Mouse (Mus musculus): ENCODE results near the gene Glo1. TPM values are rescaled to one million over a fixed set of nuclear protein-coding genes. Genes with fewer than 3 reads are reported as not detected.

Gene Glo1
- polyA plus RNA-seq, 1 experiment = 42.2 TPM

DNA sequence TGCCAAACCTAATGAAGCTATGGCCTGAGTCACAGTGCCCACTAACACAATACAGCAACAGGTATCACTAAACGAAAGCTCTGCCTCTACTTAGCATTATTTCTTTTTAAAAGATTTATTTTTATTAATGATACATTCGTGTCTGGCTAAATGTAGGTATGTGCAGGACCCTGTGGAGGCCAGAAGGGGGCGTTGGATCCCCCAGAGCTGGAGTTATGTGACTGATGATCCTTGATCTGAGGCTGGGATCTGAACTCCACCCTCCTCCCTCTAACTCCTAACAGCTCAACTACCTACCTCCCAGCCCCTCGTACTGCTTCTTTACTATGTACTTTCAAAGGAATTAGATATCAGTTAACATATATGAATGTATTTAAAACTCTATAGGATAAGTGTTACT is 5.2 kb downstream of the Glo1 start:
- TF ChIP-seq GATA1 (IDR thresholded peaks at IDR 0.05; ENCODE audit: low read length) = no peak

- TF ChIP-seq GATA1 (IDR thresholded peaks at IDR 0.05; ENCODE audit: low read length) = no peak
Observed at GRCm38 (mm10) chr17:30620548-30620947, 6.1 kb downstream of the Glo1 start.

DNA sequence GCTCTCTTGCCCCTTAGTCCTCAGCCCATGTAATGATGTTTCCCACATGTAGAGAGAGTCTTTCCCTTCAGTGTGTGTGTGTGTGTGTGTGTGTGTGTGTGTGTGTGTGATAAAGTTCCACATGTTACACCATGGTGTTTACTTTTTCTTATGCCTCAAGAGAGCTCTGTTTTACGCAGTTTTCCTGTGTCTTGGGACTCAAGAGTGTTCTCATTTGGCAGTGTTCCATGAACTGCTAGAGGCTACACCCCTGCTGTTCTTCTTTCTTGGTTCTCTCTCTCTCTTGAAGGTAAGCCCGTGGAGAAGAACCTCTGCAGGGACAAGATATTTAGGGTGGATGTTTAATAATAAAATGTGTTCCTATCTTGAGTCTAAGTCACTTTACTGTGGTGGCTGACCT is 7.5 kb downstream of the Glo1 start:
- TF ChIP-seq GATA1 (IDR thresholded peaks at IDR 0.05; ENCODE audit: low read length) = no peak

- TF ChIP-seq GATA1 (IDR thresholded peaks at IDR 0.05; ENCODE audit: low read length) = no peak
Observed at GRCm38 (mm10) chr17:30618136-30618891, 8.4 kb downstream of the Glo1 start.

DNA sequence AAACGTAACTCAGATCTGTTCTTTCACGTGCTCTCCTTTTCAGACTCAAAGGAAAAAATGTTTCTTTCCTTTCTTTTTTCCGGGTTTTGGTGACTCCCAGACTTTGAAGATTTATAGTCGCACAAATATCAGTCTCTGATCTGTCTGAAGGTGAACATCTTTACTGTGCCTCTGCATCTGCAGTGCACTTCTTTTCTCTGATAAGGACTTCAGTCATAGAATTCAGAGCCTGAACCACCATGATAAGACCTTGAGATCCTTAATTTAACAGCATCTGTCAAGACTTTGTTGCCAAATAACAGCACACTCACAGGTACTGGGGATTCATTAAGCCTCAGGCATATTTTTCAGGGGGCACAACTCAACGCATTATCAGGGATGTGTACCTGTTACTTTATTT is 10.5 kb downstream of the Glo1 start:
- peak; percentile 63 for TF ChIP-seq GATA1 (IDR thresholded peaks at IDR 0.05; ENCODE audit: low read length)

DNA sequence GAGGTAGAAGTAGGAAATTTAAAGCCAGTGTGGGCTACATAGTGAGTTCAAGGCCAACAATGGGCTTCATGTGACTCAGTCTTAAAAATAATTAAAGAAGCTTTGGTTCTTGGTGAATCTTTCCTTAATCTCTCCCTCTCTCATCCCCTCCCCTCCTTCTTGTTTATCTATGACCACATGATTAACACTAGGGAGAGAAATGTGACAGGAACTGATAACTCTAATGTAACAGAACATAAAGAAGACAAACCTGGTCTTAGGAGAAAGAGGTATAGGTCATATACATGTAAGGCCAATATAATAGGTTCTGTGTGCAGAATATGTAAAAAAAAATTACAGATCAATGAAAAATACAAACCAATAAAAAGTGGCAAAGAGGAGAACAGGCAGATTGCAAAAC is 13.3 kb downstream of the Glo1 start:
- peak; percentile 80 for TF ChIP-seq GATA1 (IDR thresholded peaks at IDR 0.05; ENCODE audit: low read length)

DNA sequence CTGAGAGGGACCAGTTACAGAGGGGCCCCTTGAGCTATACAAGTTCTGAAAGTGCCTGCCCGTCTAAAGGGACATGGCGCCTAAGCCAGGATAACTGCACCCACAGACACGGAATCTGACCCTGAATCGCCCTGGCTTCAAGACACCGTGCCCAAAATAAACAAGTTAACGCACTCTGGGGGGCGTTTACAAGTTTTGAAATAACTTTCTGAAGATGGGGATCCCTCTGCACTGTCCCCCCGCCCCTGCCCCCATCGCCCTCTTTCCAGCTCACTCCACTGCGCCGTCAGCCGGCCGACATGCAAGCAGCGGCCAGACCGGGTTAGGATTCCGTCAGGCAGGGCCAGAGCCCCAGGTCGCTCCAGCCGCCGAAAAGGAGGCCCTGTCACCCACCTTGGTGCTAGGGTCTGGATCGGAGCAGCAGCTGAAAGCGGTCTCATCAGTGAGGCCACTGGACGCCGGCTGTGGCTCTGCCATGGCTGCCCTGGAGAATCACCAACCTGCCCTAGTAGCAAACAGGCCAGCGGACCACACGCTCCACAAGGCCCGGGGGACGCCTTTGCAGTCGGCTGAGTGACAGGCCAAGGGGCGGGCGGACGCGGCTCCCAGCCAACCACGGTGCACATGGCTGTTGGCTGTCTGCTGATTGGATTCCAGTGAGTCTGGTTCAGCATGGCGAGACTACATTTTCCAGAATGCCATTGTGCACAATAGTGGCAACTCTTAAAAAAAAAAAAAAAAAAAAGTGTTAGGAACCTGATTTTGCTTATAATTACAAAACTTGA is 14.4 kb downstream of the Glo1 start:
- TF ChIP-seq GATA1 (IDR thresholded peaks at IDR 0.05; ENCODE audit: low read length) = no peak

GRCm38 (mm10) chr17:30611221-30612074 is 15.2 kb downstream of the Glo1 start:
- no peak for TF ChIP-seq GATA1 (IDR thresholded peaks at IDR 0.05; ENCODE audit: low read length)

- no peak for TF ChIP-seq GATA1 (IDR thresholded peaks at IDR 0.05; ENCODE audit: low read length)
Observed at GRCm38 (mm10) chr17:30610739-30611138, 15.9 kb downstream of the Glo1 start.

DNA sequence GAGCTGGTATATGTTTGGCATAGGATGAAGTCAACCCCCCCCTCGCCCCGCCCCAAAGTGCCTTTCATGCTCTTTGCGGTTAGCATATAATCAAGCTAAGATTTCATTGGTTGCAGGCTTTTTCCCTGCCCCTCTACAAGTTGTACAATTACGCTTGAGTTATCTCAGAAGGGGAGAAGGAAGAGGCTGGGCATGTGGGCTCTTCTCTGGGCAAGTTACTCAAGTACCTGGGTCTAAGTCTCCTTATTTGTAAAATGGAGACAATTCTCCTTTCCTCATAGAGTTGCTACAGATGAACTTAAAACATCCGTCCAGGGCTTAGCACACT is 16.7 kb downstream of the Glo1 start:
- TF ChIP-seq GATA1 (IDR thresholded peaks at IDR 0.05; ENCODE audit: low read length) = no peak

DNA sequence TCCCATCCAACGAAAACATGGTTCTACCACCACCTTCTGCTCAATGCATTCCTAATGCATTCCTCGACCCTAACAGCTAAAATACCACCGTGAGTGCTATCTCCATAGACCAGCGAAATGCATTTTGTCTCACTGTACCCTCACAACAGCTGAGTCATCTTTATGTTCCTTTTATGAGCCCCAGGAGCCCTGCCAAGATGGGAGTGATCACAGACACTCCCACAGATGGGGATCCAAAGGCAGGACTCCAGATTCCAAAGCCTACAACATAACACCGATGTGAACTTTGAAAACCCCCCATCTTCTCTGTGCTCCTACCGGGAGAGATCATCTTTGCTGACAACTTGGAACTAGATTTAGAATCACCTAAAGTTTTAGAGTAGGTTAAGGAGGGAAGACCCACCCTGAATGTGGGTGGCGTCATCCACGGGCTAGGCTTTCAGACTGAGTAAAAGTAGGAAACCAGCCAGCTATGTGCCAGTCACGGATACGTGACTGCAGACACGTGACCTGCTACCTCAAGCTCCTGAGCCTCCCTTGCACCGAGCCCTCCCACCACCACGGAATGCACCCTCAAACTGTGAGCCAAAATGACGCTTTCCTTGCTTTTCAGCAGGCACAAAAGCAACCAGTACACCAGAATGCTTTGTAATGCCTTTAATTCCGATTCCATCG is 17.2 kb downstream of the Glo1 start:
- TF ChIP-seq GATA1 (IDR thresholded peaks at IDR 0.05; ENCODE audit: low read length) = no peak

- no peak for TF ChIP-seq GATA1 (IDR thresholded peaks at IDR 0.05; ENCODE audit: low read length)
Observed at GRCm38 (mm10) chr17:30607909-30608495, 18.7 kb downstream of the Glo1 start.

GRCm38 (mm10) chr17:30607330-30607729 is 19.3 kb downstream of the Glo1 start:
- no peak for TF ChIP-seq GATA1 (IDR thresholded peaks at IDR 0.05; ENCODE audit: low read length)

DNA sequence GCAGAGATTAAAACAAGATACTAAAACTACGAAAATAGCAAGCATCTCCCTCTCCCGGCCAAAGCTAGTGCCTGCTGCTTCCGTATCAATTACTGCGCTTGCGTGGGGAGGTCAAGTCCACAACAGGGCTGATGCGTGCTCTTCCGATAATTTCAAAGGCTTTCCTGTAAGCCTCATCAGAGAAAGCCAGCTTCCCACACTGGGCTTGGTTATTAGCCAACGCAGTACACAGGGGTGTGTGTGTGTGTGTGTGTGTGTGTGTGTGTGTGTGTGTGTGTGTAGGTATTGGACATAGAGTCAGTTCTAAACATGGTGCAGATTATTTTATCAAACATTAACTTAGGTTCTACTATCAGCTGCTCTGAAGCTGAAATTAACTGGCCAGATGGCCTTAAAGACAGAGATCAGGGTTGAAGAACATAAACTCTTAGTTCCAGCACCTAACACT is 20.0 kb downstream of the Glo1 start:
- TF ChIP-seq GATA1 (IDR thresholded peaks at IDR 0.05; ENCODE audit: low read length) = no peak

DNA sequence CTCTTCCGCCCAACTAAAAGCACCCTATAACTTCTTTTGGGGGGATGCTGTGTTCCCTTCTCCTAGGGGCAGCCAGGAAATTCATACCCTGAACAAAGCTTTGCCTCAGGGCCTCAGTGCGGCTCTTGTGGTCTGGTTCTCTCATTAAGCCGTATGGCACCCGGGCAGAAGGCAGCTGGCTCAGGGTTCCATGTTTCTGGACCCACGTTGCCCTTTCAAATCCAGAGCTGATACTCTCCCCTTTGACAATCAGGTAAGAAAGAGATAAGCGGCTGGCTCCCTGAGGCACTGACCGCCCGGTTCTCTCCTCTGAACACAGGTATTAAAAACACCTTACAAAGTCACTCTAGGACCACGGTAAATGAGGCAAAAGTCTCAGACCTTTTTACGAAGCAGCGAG is 20.5 kb downstream of the Glo1 start:
- no peak for TF ChIP-seq GATA1 (IDR thresholded peaks at IDR 0.05; ENCODE audit: low read length)
